Mouse (Mus musculus) frontal cortex, postnatal 14 days (tissue): ENCODE results near the gene Zdhhc14.

Experiments used
- DNase-seq, 2 experiments: peaks; one replicate each; pipeline ENCODE4 v3.0.0; 2022; ENCODE audit warnings: low spot score in 2 of 2

The Zdhhc14 gene

GRCm38 (mm10) chr17:5733400-5733799, 241.0 kb downstream of the Zdhhc14 start:
- peak; percentile 24 to 26 for DNase-seq

- DNase-seq, result no peak
Measured at GRCm38 (mm10) chr17:5741061-5741460, 248.7 kb downstream of the Zdhhc14 start.

- no peak for DNase-seq
Measured at GRCm38 (mm10) chr17:5744016-5744415, 251.7 kb downstream of the Zdhhc14 start.

DNA sequence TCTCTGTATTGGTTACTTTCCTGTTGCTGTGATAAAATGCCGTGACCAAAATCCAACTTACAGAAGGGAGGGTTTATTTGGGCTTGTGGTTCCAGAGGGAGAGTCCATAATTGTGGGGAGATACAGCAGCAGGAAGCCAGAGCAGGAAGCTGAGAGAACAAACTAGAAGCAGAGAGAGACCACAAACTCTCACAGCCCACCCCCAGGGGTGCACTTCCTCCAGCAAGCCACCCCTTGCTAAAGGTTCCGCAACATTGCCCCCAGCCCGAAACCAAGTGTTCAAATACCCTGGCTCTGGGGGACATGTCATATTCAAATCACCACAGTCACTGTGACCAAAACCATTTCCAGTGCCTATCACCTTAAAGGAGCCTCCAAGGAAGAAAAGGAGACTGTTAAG, 254.0 kb downstream of the Zdhhc14 start:
- DNase-seq, result no peak

GRCm38 (mm10) chr17:5747539-5748500, 255.5 kb downstream of the Zdhhc14 start:
- no peak for DNase-seq

DNA sequence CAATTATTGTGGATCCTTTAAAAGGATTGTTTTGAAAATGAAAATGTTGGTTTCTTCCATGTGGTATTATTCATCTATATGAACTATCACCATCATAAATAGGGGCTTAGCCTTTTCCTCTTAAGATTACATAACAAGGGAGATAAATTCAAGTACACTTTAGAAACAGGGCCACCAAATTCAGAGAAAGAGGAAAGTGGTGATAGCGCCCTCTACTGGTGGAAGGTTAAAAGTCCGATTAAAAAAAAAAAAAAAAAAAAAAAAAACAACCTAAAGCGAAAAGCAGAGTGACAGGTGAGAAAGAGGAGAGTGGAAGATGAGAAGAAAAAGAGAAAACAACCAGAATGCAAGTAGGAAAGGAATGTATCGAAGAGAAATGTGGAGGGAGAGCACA, 256.1 kb downstream of the Zdhhc14 start:
- no peak for DNase-seq

GRCm38 (mm10) chr17:5750278-5750677, 257.9 kb downstream of the Zdhhc14 start:
- no peak for DNase-seq

GRCm38 (mm10) chr17:5751066-5751465, 258.7 kb downstream of the Zdhhc14 start:
- DNase-seq, result no peak

- no peak for DNase-seq
Measured at GRCm38 (mm10) chr17:5752322-5752715, 260.0 kb downstream of the Zdhhc14 start.

DNA sequence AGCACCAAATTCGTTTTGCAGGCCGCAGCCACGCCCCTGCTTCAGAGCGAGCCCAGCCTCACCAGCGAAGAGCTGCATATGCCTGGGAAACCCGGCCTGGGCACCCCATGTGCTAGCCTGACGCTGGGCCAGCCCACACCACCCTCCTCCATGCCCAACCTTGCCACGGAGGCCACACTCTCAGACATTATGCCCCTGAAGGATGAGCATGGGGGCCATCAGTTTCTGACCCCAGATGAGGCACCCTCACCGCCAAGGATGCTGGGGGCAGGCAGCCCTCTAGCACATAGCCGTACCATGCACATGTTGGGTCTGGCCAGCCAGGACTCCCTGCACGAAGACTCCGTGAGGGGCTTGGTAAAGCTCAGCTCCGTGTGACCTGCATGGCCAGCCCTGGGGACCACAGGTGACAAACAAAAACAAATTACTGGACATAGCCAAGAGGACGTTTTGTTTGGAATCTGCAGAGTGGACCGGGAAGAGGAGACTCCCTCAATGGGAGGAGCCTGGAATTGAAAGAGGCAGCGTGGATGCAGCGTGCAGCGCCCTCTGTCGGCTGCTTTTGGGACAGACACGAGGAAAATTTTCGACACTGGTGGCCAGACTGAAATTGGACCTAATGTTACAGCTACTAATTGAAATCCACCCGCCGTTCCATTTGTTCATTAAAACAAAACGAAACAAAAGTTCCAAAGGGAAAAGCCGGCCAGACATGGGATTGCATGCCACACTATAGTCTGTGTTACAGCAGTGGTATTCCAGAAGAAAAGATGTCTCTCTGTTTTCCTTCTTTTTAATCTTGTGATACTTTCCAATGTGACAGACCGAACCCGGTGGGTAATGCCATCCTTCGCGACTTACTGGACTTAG, 260.6 kb downstream of the Zdhhc14 start:
- peak; percentile 44 to 76 for DNase-seq

- DNase-seq, result no peak
Measured at GRCm38 (mm10) chr17:5755489-5755888, 263.1 kb downstream of the Zdhhc14 start.

DNA sequence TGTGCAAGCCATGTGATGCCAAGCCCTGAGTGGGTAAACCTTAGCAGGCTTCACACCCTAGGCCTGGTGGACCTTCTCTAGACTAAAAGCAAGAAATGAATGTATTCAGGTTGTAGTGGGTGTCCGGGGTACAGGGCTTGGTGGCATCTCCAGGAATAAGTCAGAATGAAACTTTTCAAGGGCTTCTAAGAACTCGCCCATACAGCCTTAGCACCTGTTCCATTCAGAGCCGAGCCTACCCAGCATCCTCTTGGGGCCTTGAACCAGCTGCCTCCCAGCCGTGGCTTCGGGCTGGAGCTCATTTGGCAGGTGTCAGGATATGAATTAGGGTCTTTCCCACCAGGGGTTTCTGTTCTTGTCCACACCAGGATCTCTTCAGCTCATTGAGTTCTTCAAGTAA, 263.7 kb downstream of the Zdhhc14 start:
- no peak for DNase-seq

GRCm38 (mm10) chr17:5756855-5757254, 264.5 kb downstream of the Zdhhc14 start:
- DNase-seq, result no peak

DNA sequence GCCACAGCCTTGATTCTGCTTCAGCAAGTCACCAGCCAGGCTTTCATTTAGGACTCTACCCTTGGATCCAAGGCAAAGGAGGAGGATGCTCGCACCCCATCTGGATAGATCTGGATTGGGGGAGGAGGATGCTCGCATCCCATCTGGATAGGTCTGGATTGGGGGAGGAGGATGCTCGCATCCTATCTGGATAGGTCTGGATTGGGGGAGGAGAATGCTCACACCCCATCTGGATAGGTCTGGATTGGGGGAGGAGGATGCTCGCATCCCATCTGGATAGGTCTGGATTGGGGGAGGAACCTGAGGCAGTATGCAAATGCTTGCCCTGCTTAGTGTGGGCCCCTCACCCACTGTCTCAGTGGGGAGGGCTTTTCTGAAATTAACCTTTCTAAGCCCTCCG, 271.4 kb downstream of the Zdhhc14 start:
- no peak for DNase-seq

GRCm38 (mm10) chr17:5764270-5764669, 271.9 kb downstream of the Zdhhc14 start:
- DNase-seq, result no peak

GRCm38 (mm10) chr17:5765746-5766145, 273.4 kb downstream of the Zdhhc14 start:
- DNase-seq, result no peak

GRCm38 (mm10) chr17:5768164-5768705, 275.9 kb downstream of the Zdhhc14 start:
- DNase-seq, result no peak

GRCm38 (mm10) chr17:5768810-5769520, 276.6 kb downstream of the Zdhhc14 start:
- DNase-seq, result no peak

DNA sequence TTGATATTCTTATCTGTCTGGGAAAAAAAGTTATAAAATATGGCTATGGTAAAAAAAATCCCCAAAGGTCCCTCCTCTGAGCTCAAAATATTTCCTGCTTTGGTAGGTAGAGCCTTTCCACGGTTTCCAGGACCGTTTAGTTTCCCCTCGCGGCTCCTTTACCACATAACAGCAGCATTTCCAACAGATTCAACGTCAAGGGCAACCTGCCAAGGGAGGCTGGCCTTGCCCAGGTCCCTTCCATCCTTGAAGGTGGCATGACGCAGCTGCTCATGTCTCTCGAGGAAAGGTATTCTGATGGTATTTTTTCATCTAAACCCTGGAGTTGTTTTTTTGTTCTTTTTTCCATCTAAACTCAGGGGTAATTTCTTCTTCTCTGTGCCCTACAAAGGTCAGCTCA, 277.4 kb downstream of the Zdhhc14 start:
- DNase-seq, result no peak

GRCm38 (mm10) chr17:5770265-5771249, 278.2 kb downstream of the Zdhhc14 start:
- peak; percentile 41 to 54 for DNase-seq
